Mouse (Mus musculus) kidney, adult 18-20 months (tissue): ENCODE measurements at regions not wholly inside any gene's neighbourhood (a gene's known extent, or its start where the extent isn't known, plus 50 kb on each side); places are given as distances from the start of the nearest gene placed in this dataset.
"Not testable (repeated sequence)": the region's sequence is repeated elsewhere in the genome, so short reads cannot be mapped to it uniquely, and the experiment has no call there.

Experiments used
- DNase-seq: peaks from one replicate; pipeline ENCODE4 v3.0.0; 2021

GRCm38 (mm10) chr12:114909799-114910198, 1137.7 kb upstream of the Zfp386 start:
- not testable (repeated sequence) for DNase-seq

DNA sequence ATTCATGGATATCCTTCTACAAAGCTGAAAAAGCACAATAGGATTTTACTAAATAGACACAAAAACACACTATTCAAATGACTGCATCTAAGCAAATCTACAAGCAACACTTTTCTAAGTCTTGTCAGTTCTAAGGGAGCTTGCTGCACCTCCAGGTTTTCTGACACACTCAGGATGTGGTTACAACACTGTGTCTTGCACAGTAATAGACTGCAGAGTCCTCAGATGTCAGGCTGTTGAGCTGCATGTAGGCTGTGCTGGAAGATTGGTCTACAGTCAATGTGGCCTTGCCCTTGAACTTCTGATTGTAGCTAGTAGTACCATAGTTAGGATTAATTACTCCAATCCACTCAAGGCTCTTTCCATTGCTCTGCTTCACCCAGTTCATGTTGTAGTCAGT, 1133.1 kb upstream of the Zfp386 start:
- DNase-seq: not testable (repeated sequence)

DNA sequence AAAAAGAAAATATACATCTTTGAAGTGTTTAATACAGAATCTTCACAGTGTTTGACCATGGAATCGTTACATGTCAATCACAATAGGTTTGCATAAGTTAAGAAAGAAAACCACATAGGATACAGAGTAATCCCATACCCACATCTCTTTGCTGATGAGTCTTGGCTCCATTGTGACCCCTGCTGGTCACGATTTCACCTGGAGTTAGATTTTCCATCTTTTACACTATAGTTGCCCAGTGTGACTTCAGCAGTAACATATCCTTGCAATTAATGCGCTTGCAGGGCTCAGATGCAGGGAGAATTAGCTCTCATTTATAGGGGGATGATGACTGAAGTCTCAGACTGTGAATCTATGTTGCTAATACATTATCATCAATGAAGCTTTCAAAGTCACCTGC, 1119.8 kb upstream of the Zfp386 start:
- DNase-seq: no peak

DNA sequence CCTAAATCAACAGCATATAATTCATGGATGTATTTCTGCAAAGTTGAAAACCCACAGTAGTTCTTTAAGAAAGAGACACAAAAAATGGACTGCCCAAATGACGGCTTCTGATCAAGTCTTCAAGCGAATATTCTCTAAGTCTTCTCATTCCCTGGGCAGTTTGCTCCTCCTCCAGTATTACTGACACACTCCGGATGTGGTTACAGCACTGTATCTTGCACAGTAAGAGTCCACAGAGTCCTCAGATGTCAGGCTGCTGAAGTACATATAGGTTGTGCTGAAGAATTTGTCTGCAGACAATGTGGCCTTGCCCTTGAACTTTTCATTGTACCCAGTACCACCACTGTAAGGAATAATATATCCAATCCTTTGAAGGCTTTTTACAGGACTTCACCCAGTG, 1115.4 kb upstream of the Zfp386 start:
- DNase-seq: no peak

DNA sequence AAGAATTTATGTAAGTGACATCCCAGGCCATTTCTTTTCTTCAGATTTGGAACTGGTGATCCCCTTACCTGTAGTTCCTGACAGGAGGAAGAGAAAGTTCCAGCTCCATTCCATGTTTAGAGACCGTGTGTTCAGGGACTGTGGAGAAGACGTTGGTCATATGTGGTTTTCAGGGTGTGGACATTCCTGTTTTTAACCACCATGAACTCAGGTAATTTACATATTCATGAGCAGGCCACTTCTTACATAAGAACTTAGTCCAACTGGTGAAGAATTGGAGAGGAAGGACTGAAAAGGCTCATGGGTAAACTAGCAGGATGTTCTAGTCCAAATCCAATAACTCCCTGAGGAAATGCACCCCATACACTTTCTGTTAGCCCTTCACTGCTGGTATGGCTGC, 1114.9 kb upstream of the Zfp386 start:
- DNase-seq: no peak

DNA sequence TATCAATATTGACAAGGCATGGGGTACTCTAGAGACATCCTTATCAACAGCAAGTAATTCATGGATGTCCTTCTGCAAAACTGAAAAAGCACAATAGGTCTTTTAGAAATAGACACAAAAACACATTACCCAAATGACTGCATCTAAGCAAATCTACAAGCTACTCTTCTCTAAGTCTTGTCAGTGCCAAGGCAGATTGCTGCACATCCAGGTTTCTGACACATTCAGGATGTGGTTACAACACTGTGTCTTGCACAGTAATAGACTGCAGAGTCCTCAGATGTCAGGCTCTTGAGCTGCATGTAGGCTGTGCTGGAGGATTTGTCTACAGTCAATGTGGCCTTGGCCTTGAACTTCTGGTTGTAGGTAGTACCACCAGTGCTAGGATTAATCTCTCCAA, 1110.7 kb upstream of the Zfp386 start:
- DNase-seq: not testable (repeated sequence)

DNA sequence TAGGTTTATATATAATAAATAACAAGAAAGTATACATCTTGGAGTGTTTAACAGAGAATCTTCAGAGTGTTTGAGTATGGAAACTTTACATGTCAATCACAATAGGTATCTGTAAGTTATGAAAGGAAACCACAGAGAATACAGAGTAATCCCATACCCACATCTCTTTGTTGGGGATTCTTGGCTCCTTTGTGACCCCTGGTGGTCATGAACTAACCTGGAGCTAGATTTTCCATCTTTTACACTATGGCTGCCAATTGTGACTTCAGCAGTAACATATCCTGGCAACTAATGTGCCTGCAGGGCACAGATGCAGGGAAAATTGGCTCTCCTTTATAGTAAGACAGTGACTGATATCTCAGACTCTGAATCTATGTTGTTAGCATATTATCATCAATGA, 1107.9 kb upstream of the Zfp386 start:
- no peak for DNase-seq

DNA sequence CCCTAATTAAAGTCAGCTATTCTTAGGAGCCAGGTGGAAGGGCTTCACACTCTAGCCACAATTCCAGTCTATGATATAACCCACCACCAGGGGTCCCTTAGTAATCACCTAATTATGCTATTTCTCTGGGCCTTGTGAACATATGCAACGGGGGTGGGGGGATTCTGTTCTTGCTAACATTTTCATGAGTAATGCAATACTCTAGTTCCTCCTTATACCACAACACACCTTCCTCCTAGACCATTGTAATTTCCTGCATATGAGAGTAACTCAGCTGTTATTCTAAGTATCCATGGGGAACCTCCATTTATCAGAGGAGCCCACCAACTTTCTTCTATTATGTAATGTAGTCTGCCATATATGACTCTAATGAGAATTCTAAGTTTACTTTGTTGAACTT, 1085.4 kb upstream of the Zfp386 start:
- no peak for DNase-seq

DNA sequence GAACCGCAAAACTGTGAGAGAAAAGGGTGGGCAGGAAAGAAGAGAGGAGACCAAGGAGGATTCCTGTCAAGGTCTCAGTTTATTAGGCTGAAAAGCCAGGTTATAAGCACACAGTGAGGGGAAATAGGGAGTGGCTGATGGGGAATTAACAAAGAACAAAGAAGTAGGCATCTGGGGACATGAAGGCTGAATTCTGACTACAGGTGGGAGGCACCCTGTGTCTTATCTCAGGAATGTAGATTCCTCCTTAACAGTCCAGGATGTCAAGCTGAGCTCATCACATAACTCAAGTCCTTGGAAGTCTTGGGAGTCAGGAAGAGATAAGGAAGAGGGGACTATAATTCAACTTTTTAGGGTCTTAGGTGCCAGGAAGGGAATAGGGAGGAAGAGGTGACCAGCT, 1083.3 kb upstream of the Zfp386 start:
- not testable (repeated sequence) for DNase-seq

DNA sequence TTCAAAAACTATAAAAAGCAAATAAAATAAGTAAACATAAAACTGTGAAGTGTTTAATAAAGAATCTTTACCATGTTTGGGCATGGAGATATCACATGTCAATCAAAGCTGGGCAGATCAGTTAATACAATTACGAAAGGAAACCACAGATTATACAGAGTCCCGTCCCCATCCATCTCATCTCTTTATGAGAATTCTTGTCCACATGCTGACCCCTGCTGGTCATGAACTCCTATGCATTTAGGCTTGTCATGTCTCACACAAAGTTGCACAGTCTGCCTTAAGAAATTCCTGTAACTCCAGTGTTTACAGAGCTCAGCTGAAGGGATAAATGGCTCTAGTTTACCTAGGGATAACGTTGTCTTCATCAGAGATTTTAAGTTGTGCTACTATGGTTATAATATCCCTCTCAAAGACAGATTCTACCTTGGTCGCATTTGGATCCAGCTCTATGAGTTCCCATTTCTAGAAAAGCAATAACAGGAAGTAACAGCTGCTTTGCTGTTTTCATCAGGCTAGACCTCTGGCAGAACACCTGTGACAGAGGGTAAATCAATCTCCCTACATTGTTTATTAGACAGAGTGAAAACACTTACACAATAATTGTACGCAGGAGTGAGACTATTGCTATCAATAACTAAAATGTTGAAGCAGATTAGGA, 1065.9 kb upstream of the Zfp386 start:
- peak; percentile 5 for DNase-seq

- DNase-seq: no peak
These were observed 1056.6 kb upstream of the Zfp386 start for GRCm38 (mm10) chr12:114990916-114991315.

DNA sequence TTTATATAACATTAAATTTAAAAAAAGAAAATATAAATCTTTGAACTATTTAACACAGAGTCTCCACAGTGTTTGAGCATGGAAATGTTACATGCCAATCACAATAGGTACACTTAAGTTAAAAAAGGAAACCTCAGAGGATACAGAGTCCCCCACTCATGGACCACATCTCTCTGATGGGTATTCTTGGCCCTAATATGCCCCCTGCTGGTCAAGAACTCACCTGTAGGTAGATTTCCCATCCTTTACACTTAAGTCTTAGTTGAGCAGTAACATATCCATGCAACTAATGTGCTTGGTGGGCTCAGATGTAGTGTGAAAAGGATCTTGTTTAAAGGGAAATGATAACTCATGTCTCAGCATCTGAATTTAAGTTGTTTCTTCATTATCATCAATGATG, 1050.7 kb upstream of the Zfp386 start:
- DNase-seq: no peak

- no peak for DNase-seq
These were observed 1044.4 kb upstream of the Zfp386 start for GRCm38 (mm10) chr12:115003118-115003517.

DNA sequence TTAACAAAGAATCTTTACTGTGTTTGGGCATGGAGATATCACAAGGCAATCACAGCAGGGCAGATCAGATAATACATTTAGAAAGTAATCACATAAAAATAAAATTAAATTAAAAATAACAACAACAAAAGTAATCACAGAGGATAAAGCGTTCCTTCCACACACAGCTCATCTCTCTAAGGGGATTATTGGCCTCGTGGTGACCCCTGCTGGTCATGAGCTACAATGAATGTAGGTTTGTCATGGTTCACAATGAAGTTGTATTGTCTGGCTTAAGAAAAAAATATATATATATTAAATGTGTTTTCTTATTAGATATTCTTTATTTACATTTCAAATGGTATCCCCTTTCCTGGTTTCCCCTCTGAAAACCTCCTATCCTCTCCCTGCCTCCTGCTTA, 1039.1 kb upstream of the Zfp386 start:
- DNase-seq: no peak

GRCm38 (mm10) chr12:115012751-115013150, 1034.8 kb upstream of the Zfp386 start:
- DNase-seq: no peak

DNA sequence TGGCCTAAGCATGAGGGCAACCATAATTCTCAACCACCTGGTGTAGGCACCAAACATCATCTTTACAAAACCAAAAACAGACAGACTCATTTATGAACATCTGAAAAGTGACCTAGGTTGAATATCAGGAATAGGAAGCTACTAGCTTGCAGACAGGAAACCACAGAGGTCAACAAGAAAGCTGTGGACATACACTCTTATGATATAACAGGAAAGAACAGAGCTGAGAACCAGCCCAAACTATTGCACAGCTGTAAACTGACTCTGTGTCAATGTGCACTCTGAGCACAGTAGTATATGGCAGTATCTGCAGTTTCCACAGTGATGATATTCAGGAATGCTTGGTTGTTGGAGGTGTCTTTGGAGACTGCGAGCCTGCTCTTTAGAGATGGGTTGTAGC, 1023.8 kb upstream of the Zfp386 start:
- no peak for DNase-seq

- DNase-seq: no peak
These were observed 1012.9 kb upstream of the Zfp386 start for GRCm38 (mm10) chr12:115034438-115035129.

GRCm38 (mm10) chr12:115055080-115055479, 992.4 kb upstream of the Zfp386 start:
- no peak for DNase-seq

- not testable (repeated sequence) for DNase-seq
These were observed 987.6 kb upstream of the Zfp386 start for GRCm38 (mm10) chr12:115059954-115060353.

GRCm38 (mm10) chr12:115067251-115067650, 980.3 kb upstream of the Zfp386 start:
- no peak for DNase-seq

- DNase-seq: not testable (repeated sequence)
These were observed 956.1 kb upstream of the Zfp386 start for GRCm38 (mm10) chr12:115091460-115091859.

DNA sequence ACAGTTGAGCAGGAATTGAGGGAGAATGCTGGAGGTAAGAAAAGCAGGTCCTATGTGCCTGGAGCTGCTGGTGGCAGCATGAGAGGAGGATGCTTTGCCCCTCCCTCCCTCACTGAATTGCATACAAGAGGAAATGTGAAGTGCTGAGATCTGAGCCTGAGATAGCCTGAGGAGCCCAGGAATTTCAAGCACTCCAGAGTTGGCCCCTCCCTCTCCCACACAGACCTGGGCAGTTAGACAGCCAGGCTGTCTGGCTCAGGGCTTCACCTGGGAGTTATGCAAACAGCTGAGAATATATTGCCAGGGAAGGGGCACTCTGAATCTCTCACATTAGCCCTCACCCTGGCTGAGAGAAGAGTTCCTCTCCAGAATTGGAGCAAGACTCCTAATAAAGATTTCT, 937.8 kb upstream of the Zfp386 start:
- no peak for DNase-seq

GRCm38 (mm10) chr12:115119134-115119826, 928.2 kb upstream of the Zfp386 start:
- not testable (repeated sequence) for DNase-seq

DNA sequence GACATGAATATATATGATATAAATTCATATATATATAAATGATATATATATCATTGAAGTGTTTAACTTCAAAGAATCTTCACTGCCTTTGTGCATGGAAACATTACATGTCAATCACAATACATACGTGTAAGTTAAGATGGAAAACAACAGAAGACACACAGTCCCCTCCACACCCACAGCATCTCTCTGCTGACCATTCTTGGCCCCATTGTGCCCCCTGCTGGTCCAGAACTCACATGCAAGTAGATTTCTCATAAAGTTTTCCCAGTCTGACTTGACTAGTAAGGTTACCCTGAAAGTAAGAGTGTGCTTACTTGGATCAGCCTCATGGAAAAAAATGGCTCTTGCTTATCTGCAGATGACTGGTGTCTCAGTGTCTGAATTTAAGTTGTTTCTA, 926.3 kb upstream of the Zfp386 start:
- no peak for DNase-seq
